In the genomic region with DNA sequence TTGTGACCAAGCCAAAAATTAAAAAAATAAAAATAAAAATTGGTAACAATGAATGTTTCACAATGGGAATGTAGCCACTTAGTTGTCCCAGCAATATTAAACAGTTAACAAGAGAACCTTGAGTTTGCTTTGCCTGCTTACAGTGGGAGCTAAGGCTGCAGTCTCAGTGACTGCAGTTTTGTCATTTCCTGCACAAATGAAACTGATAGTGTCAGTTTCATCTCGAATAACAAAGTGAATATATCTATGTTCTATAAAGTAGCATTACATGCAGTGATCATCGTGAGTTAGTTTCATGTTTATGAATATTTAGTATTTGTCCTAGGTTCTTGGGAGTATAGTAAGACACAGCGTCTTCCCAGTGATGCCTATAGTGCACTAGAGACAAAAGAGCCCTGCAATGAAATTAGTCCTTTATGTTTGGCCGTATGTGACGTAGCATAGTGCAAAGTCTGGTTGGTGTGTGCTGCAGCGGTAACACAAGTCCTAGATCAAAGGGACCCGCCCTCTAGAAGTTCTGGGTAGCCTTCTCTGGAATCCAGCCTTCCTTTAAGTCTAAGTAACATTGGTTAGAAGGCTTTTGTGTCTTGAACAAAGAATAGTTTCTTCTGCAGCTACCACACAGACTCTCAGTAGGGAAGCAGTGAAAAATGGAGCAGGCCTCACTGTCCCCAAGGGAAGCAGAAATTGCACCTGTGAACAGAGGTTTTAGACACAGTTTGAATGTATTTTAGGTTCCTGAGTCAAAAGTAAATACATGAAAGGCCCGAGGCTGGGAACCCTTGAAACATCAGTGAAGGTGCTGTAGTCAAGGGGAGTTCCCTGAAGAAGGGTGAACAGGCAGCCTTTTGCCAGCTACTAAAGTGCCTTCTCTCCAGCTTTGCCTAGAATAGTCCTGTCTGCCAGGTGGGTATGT, we compare ENCODE assay signal across 11 mouse cellular contexts. TPM values are rescaled to one million over a fixed set of nuclear protein-coding genes. Genes with fewer than 3 reads are reported as not detected.
DNase-seq lines count a peak whose midpoint lies in the region; ATAC-seq and TF ChIP-seq lines count a peak whose summit lies in the region.
"Had no signal": no experiment of that assay in that cellular context is flagged by ENCODE, and none has a peak within 500 bp of the region (broad histone marks: within the 10 kb centered on the region; RNA-seq: fewer than 3 reads in every experiment).

No protein-coding gene starts in this region.

- peak; percentile 89 for TF ChIP-seq EP300 in CH12.LX (IDR thresholded peaks at IDR 0.05; ENCODE audit: low read length)

- dilution Hi-C loops in CH12.LX (cut with MboI; ENCODE audit: extremely low pct_ligation_motif_present, extremely low pct_unique_long_range_greater_than_20kb, low sequenced_read_pairs) = no loop called here

- no peaks in the 10 kb centered on the region for H3K36me3 ChIP-seq in spleen, adult 2 months (ENCODE audit: control insufficient read depth, insufficient read depth, low read length)
- H3K36me3 ChIP-seq in CH12.LX (replicated peaks in 1 of 2; ENCODE audit: control insufficient read depth in 1 of 2, insufficient read depth in 1 of 2, low read length in 1 of 2) = peaks cover 0 to 12% of the 10 kb centered on the region in 2 experiments

- no peaks in the 10 kb centered on the region for H3K79me2 ChIP-seq in CH12.LX (replicated peaks; ENCODE audit: control insufficient read depth, extremely low read depth, insufficient read depth, poor library complexity, severe bottlenecking)

- 0 out of 2 replicates have a peak, but pooled peaks have one; percentile 32 for ATAC-seq in common myeloid progenitor, adult 5-6 weeks (replicated peaks; ENCODE audit: low read depth, poor library complexity, severe bottlenecking)

- peak overlapping the region; percentile 78 for H3K27ac ChIP-seq in spleen, adult 2 months (ENCODE audit: insufficient read depth, low read length)
- H3K27ac ChIP-seq in CH12.LX (ENCODE audit: insufficient read depth, low read depth) = peak overlapping the region; percentile 61

- TF ChIP-seq RAD21 in CH12.LX (IDR thresholded peaks at IDR 0.05; ENCODE audit: low read depth, low read length) = no peak; the same call in 1 of the 2 replicates

- in situ Hi-C loops in CH12.LX (cut with MboI; ENCODE audit: low pct_ligation_motif_present, low pct_unique_long_range_greater_than_20kb, low sequenced_read_pairs) = no loop called here

- H3K27me3 ChIP-seq in spleen, adult 2 months (ENCODE audit: control insufficient read depth, insufficient read depth, low read length) = no peaks in the 10 kb centered on the region
- no peaks in the 10 kb centered on the region for H3K27me3 ChIP-seq in CH12.LX (replicated peaks)

- no peak for TF ChIP-seq POLR2A in spleen, adult 2 months (IDR thresholded peaks at IDR 0.05; ENCODE audit: low read depth, low read length)
- TF ChIP-seq POLR2A in CH12.LX (IDR thresholded peaks at IDR 0.05; ENCODE audit: low read depth, low read length) = no peak

- peaks cover 7% of the 10 kb centered on the region; the same call in 1 of the 2 replicates for H3K4me1 ChIP-seq in spleen, adult 2 months (ENCODE audit: control insufficient read depth, insufficient read depth, insufficient read length)
- H3K4me1 ChIP-seq in CH12.LX (ENCODE audit: control insufficient read depth in 1 of 2, insufficient read depth in 2 of 2) = peaks cover 13 to 59% of the 10 kb centered on the region in 2 experiments

- 47% methylated on average over 8 of the region's 8 CpGs for WGBS in spleen, adult 2 months

- peak overlapping the region; percentile 71 for H3K4me2 ChIP-seq in CH12.LX (ENCODE audit: insufficient read depth, low read depth, poor library complexity, severe bottlenecking)

- H3K9me3 ChIP-seq in CH12.LX (replicated peaks; ENCODE audit: low read length) = no peaks in the 10 kb centered on the region

- peak overlapping the region; percentile 61 for H3K9ac ChIP-seq in CH12.LX (ENCODE audit: insufficient read depth, low read depth)

- no peak for TF ChIP-seq CTCF in spleen, adult 2 months (IDR thresholded peaks at IDR 0.05; ENCODE audit: extremely low read depth, insufficient read depth, insufficient read length, insufficient replicate concordance)
- no peak for TF ChIP-seq CTCF in CH12.LX (conservative IDR thresholded peaks at IDR 0.05 in 1 of 2, IDR thresholded peaks at IDR 0.05 in 1 of 2; ENCODE audit: low read depth in 2 of 2, low read length in 2 of 2)

- DNase-seq in spleen, adult 2 months (ENCODE audit: low read depth in 1 of 2, low spot score in 2 of 2) = peak in 1 of 2 experiments; percentile 34
- DNase-seq in spleen, postnatal 14 days (ENCODE audit: low spot score in 2 of 2) = no peak
- DNase-seq in CH12.LX (ENCODE audit: extremely low read depth) = peak; percentile 88
- DNase-seq in thymus, postnatal 14 days = peak; percentile 39
- no peak for DNase-seq in right cerebral cortex, postnatal 14 days
- no peak for DNase-seq in adrenal gland, postnatal 14 days
- DNase-seq: adrenal gland, postnatal 25 days; heart, adult 18-20 months; kidney, adult 11 months; left cerebral cortex, postnatal 4 days had no signal

- H3K4me3 ChIP-seq in spleen, adult 2 months (ENCODE audit: extremely low read depth, insufficient read depth, insufficient read length) = no peak overlapping the region
- peak overlapping the region in 2 of 3 experiments; percentile 28 to 35 for H3K4me3 ChIP-seq in CH12.LX (replicated peaks in 1 of 3; ENCODE audit: low read depth in 2 of 3, low read length in 2 of 3, poor library complexity in 1 of 3)

TF ChIP-seq in CH12.LX, 34 proteins besides CTCF, POLR2A, EP300 and RAD21:
- TF ChIP-seq TBP (conservative IDR thresholded peaks at IDR 0.05; ENCODE audit: low read depth, low read length) (peak; percentile 58; the same call in 1 of the 2 replicates), MXI1 (IDR thresholded peaks at IDR 0.05; ENCODE audit: low read depth, low read length) (no peak), JUND (conservative IDR thresholded peaks at IDR 0.05; ENCODE audit: low read depth, low read length) (peak; percentile 54), RCOR1 (conservative IDR thresholded peaks at IDR 0.05; ENCODE audit: low read depth, low read length) (peak; percentile 78; the same call in 1 of the 2 replicates), SIN3A (IDR thresholded peaks at IDR 0.05; ENCODE audit: low read length) (no peak), ZKSCAN1 (IDR thresholded peaks at IDR 0.05; ENCODE audit: borderline replicate concordance, low read depth, low read length) (no peak), USF1 (IDR thresholded peaks at IDR 0.05; ENCODE audit: low read depth, low read length) (no peak), CHD2 (IDR thresholded peaks at IDR 0.05; ENCODE audit: low read length) (no peak), NELFE (IDR thresholded peaks at IDR 0.05; ENCODE audit: low read depth, low read length) (no peak), MAZ (IDR thresholded peaks at IDR 0.05; ENCODE audit: low read depth, low read length) (peak; percentile 12; the same call in 1 of the 2 replicates), MAX (IDR thresholded peaks at IDR 0.05; ENCODE audit: low read length) (no peak), MEF2A (IDR thresholded peaks at IDR 0.05; ENCODE audit: borderline replicate concordance, low read depth, low read length) (peak; percentile 98), PAX5 (IDR thresholded peaks at IDR 0.05; ENCODE audit: low read length) (no peak), ELF1 (IDR thresholded peaks at IDR 0.05; ENCODE audit: low read depth, low read length) (0 out of 2 replicates have a peak, but pooled peaks have one; percentile 39), ZC3H11A (IDR thresholded peaks at IDR 0.05; ENCODE audit: low read depth, low read length) (no peak), UBTF (IDR thresholded peaks at IDR 0.05; ENCODE audit: low read depth, low read length) (no peak), MAFK (IDR thresholded peaks at IDR 0.05; ENCODE audit: insufficient replicate concordance, low read length) (peak; percentile 69), ZNF384 (IDR thresholded peaks at IDR 0.05; ENCODE audit: low read depth, low read length) (peak; percentile 18; the same call in 1 of the 2 replicates), ETS1 (conservative IDR thresholded peaks at IDR 0.05; ENCODE audit: low read depth, low read length) (peak; percentile 78), USF2 (conservative IDR thresholded peaks at IDR 0.05; ENCODE audit: low read depth, low read length) (no peak), MYC (IDR thresholded peaks at IDR 0.05; ENCODE audit: low read depth, low read length) (no peak), TCF12 (IDR thresholded peaks at IDR 0.05; ENCODE audit: low read depth, low read length) (peak; percentile 85), GABPA (IDR thresholded peaks at IDR 0.05; ENCODE audit: insufficient replicate concordance, low read depth, low read length) (no peak), NRF1 (IDR thresholded peaks at IDR 0.05; ENCODE audit: low read depth, low read length) (no peak), HCFC1 (IDR thresholded peaks at IDR 0.05; ENCODE audit: low read depth, low read length) (no peak), SMC3 (IDR thresholded peaks at IDR 0.05; ENCODE audit: low read depth, low read length) (peak; percentile 22), KAT2A (IDR thresholded peaks at IDR 0.05; ENCODE audit: insufficient replicate concordance, low read length) (no peak), E2F4 (IDR thresholded peaks at IDR 0.05; ENCODE audit: insufficient replicate concordance, low read depth, low read length) (no peak), BHLHE40 (IDR thresholded peaks at IDR 0.05; ENCODE audit: low read depth, low read length) (peak; percentile 63; the same call in 1 of the 2 replicates), CHD1 (IDR thresholded peaks at IDR 0.05; ENCODE audit: low read depth, low read length) (no peak), JUN (IDR thresholded peaks at IDR 0.05; ENCODE audit: insufficient read depth, low read depth, low read length) (peak; percentile 69), ZMIZ1 (IDR thresholded peaks at IDR 0.05; ENCODE audit: low read depth, low read length) (no peak), IRF4 (IDR thresholded peaks at IDR 0.05; ENCODE audit: low read depth, low read length) (peak; percentile 88), POLR2AphosphoS2 (IDR thresholded peaks at IDR 0.05; ENCODE audit: low read depth, low read length) (no peak)

RNA-seq across cellular contexts. Expression of a gene that starts 10.0 kb away (rescaled TPM):
- polyA plus RNA-seq in spleen, adult 2 months (2012; rRNA removed) = 22.3 and 35.1 TPM in 2 replicates
- total RNA-seq in CH12.LX (2012; rRNA removed) = 5.2 and 6.0 TPM in 2 replicates
- 5.9 TPM in 2 replicates for total RNA-seq in CH12.LX (2014; rRNA removed)
- 10.3 and 13.1 TPM in 2 replicates for polyA plus RNA-seq in CH12.LX (2012; ENCODE audit: insufficient read length, low read depth)
- 11.8 and 12.6 TPM in 2 replicates for total RNA-seq in common myeloid progenitor, adult 5-6 weeks (2017)
- total RNA-seq in adrenal gland, postnatal 14 days (2021) = 15.7 and 15.9 TPM in 2 replicates

Comparison
In these comparisons a context has a peak if more than half of its experiments do, and no peak if none do; other contexts are left out.
1. DNase-seq: peak in CH12.LX (single experiment) and thymus, postnatal 14 days (single experiment); none in spleen, postnatal 14 days (0 of 2), right cerebral cortex, postnatal 14 days (single experiment) and adrenal gland, postnatal 14 days (single experiment).